Mouse (Mus musculus) T-helper 1 cell (primary cell): ENCODE measurements around the gene Catip.

Source experiments
- in situ Hi-C: fragments of 300-600 bp; cut with MboI, MseI; formaldehyde crosslinking; loops from one replicate; pipeline ENCODE4 v1.15.1; 2025; ENCODE audit warnings: high pct_unique_total_duplicates

Catip gene

DNA sequence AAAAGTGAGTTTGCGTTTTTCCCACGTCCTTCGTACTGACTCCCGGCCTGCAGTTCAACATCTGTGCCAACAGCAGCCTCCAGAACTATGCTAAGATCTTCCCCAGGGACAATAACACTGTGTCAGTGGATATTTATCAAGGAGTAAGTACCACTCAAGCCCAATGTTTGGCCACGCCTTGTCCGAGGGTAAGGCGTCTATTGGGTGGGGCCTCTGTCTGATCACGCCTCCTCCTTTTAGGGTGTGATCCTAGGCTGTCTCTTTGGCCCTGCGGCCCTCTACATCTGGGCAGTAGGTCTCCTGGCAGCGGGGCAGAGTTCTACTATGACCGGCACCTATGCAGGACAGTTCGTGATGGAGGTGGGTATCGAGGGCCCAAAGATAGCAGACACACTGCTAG is 21.5 kb downstream of the Catip start:
- in situ Hi-C loops, result loop anchor here (5.0 kb wide), 1 partner anchor 86 kb away; no protein-coding TSS in a partner anchor

DNA sequence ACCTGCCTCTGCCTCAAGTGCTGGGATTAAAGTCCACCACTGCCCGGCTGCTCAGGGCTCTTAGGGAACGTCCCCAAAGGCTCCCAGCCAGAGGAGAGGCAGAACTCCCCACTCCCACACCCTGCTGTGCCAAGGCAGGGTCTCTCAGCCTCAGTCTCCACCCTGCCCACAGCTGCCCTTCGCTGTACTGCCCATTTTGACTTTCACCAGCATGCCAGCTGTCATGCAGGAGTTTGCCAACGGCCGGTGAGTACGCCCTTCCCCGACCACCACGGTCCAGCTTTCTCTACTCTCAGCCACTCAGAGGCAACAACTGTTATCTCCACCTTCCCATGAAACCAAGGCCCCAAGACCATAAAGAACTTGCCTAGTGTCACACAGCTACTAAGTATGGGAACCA is 22.6 kb downstream of the Catip start:
- in situ Hi-C loops, result loop anchor here (5.0 kb wide), 1 partner anchor 87 kb away; no protein-coding TSS in a partner anchor

DNA sequence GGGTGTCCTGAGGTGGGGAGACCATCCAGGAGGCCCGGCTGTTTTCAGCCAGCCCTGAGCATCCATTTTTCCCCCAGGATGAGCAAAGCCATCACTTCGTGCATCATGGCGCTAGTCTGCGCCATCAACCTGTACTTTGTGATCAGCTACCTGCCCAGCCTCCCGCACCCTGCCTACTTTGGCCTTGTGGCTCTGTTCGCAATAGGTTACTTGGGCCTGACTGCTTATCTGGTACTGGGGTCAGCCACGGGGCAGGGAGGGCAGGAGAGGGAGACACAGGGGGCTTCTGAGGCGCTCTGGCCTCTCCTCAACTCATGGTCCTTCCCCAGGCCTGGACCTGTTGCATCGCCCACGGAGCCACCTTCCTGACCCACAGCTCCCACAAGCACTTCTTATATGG is 23.2 kb downstream of the Catip start:
- in situ Hi-C loops, result no loop called here

DNA sequence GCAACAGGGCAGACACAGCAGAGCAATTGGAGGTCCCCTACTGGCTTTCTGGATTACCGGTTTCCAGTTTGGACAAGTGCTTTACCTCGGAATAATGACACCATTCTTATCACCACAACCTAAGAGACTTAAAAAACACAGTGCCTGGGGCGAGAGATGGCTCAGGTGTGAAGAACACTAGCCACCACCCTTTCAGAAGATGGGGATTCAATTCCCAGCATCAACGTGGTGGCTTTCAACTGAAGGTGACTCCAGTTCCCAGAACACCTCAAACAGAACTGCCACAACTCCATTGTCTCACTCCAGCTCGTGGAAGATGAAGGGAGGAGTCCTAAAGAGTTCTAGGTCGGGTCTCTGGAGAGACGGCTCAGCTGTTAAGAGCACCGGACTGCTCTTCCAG is 23.6 kb downstream of the Catip start:
- in situ Hi-C loops, result no loop called here

DNA sequence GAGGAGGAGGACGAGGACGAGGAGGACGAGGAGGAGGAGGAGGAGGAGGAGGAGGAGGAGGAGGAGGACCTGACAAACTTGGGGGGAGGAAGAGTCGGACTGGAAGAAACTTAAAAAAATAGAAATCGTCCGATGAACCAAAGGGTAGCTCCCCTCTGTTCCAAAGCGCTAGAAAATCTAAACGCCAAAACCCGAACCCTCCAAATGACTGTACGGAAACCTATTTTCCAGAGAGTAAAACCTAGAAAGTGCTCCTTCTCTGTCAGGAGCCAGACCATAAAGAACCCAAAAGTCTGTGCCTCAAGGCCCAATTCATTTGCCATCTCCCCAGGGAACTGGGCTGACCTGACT is 24.4 kb downstream of the Catip start:
- in situ Hi-C loops, result no loop called here

DNA sequence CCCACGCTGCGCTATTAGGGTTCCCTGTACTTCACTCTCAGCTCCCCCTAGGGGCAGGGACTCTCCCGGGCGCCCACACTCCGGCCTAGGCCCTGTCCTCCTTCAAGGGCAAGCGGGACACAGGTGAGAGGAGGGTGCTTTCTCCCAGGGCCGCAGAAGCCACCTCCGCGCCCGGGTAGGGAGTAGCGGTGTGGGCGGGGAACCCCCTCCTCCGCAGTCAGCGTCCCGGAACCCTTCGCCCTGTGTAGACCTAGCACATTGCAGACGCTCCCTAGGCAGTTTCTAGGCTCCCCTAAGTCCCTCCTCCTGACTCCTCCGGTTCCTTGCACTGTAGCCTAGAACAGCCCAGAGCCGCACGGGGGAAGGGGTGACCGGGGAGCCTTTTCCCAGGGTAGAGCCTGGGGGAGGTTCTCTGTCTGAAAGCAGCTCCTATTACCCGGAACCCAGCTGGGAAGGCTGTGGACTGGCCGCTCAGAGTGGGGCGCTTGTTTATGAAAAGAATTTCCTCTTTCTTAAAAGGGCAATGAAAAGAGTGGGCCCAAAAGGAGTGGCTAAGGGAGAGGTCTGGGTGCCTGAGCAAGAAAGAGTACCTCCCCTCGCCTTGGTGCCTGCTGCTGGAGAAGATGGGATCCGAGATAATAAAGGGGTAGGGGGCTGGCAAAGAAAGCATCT is 24.9 kb downstream of the Catip start:
- in situ Hi-C loops, result no loop called here

DNA sequence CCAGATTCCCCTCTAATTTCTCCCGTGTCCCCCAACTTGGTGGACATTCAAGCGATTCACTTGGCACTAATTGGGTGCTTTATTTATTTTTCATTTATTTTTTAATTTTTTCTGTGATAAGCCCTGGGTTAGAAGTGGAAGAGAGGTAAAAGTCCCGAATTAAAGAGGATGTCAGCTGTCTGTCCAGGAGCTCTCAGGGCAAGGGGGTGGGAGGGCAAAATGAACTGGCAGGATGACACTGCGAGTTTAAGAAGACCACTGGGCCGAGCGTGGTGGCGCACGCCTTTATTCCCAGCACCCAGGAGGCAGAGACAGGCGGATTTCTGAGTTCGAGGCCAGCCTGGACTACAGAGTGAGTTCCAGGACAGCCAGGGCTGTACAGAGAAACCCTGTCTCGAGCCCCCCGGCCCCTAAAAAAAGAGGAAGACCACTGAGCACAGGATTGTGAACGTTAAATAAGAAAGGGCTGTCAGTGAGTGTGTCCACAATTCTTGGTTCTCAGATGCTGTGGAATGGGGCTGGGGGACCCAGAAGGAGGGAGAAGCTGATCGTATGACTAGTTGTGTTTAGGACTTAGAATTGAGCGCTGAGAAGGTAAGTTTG is 25.6 kb downstream of the Catip start:
- in situ Hi-C loops, result no loop called here

DNA sequence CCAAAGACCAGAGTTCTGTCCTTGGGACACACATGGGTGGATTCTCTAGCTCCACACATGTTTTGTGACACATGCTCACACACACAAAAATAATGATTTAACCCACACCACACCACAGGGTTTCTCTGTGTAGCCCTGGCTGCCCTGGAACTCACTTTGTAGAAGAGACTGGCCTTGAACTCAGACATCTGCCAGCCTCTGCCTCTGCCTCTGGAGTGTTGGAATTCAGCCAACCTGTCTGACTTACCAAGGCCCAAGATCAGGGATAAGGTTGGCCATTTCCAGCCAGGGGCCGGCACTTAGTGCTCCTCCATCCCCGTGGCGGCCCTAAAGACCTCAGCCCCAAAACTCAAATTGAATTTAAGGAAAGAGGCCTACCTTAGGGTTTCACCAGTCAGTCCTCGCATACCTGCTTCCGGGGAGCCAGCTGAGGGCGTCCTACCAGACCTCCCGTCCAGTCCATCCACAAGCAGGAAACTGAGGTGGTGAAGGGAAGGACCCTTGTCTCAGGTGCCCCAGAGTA is 26.6 kb downstream of the Catip start:
- in situ Hi-C loops, result no loop called here

DNA sequence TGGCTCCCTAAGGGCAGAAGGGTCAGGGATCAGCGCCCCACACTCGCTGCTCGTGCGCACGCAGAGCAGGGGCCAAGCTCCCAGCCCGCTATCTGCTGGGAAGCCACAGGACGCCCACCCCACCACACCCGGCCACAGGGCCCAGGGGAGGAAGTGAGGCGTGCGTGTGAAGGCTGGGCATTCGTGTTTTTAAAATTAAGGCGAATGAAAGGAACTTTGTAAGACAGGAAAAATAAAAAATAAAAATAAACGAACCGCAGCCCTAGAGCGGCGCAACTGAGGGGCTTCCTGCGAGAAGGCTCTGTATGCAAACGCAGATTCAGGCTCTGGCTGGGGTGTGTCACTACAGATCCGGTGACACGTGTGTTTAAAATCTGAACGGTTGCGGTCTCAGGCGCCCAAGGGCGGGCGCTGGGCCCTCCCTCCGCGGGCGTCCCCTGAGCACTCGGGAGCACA is 28.0 kb downstream of the Catip start:
- in situ Hi-C loops, result loop anchor here (10.0 kb wide), 1 partner anchor 735 kb away; the partner anchor contains the start of gene Nhej1

DNA sequence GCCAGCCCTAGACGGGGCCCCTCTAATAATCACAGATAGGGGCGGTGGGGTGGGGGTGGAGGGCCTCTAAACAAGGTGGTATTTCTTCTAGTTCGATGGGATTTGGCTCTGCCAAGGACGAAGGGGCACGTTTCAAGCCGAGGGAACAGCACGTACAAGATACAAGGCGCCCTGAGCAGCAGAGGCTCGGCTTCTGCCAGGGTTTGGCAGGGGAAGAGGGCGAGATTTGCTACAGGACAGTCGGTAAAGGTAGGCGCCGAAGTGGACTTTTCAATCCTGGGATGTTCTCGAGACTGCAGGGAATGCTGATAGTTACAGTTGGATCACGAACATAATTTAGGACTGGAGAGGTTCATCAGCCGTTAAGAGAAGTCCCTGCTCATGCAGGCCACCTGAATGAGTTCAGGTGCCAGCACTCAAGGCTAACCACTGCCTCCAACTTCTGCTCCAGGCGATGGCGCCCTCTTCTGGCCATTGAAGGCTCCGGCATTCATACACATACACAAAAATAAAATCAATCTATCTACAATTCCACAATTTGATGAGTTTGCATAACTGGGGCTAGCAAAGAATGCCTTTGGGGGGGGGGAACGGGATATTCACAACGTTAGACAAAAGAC is 28.5 kb downstream of the Catip start:
- in situ Hi-C loops, result loop anchor here (10.0 kb wide), 1 partner anchor 734 kb away; the partner anchor contains the start of gene Nhej1

DNA sequence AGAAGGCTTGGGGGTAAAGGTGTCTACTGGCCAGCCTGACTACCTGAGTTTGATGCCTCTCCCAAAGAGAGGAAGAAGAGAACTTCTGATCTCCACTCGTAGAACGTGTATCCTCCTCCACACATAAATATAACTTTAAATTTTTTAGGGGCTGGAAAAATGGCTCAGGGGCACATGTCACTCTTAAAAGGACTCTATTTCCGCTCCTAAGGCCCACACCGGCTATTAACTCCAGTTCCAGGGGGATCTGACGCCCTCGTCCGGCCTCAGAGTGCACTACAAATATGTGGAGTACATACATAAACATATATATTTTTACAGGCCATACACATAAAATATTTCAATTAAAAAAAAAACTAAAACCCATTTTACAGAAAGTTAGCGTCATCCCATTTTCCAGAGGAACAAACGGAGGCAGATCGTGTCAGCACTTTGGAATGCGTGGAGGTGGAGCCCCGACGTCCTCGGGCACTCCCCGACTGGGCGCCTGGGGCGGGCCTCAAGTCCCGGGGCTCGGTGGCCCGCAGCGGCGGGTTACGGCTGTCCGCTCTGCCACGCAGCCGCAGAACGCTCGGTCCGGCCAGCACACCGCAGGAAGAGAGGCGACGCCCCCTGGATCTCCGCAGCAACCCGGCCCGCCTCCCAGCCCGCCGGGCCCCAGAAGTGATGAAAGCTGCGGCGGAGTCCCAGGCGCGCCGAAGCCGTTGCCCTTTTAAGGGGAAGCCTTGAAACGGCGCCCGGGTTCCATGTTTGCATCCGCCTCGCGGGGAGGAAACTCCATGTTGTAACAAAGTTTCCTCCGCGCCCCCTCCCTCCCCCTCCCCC is 29.2 kb downstream of the Catip start, which contains the start of gene Ctdsp1:
Ctdsp1 (plus strand) TSS at position 586 of the 825 bp plus-strand sequence.
- in situ Hi-C loops, result loop anchor here (10.0 kb wide), 1 partner anchor 734 kb away; the partner anchor contains the start of gene Nhej1

DNA sequence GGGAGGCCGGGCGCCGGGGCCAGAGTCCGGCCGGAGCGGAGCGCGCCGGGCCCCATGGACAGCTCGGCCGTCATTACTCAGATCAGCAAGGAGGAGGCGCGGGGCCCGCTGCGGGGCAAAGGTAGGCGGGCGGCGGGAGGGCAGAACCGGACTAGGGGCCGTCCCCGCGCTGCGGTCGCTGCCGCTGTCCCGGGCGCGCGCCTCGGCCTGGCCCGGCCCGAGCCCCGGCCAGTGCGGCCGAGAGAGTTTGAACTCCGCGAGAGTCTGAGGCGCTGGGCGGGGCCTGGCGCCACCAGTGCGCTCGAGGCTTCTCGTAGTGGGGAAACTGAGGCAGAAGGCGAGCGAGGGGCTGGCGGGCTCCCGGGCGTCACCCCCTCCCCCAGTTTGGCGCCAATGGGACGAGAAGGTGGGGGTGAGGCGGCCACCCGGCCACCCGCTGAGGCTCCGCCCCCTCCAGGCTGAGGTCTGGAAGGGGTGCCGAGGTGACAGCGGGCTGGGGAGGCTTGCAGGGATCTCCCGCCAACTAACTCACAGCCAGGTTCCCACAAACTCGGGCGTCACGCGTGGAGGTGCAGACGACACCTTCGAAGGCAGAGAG is 30.0 kb downstream of the Catip start:
- in situ Hi-C loops, result loop anchor here (10.0 kb wide), 1 partner anchor 733 kb away; the partner anchor contains the start of gene Nhej1

DNA sequence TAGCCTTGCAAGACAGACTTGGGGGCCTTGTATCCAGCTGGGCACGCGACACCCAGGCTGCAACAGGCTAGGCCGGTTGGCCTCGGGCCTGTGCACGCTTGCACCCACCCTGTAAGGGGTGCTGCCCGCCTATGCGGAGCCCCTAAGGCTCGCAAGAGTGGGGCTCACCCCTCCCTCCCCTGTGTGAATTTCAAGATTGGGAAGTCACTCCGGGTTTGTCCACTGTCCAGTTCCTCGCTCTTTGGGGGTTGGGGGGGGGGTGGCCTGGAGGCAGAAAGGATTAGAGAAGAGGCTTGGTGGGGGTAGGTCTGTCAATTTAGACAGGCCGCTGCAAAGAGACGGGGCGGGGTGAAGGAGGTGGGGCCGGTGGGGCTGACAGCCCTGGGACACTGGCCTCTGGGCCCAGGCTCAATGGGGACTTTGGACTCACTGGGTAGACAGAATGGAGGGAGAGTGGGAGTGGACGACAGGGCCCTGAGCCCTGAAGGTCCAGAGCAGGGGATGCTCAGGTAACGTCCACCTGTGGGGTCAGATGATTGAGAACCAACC is 30.6 kb downstream of the Catip start:
- in situ Hi-C loops, result loop anchor here (10.0 kb wide), 1 partner anchor 732 kb away; the partner anchor contains the start of gene Nhej1

DNA sequence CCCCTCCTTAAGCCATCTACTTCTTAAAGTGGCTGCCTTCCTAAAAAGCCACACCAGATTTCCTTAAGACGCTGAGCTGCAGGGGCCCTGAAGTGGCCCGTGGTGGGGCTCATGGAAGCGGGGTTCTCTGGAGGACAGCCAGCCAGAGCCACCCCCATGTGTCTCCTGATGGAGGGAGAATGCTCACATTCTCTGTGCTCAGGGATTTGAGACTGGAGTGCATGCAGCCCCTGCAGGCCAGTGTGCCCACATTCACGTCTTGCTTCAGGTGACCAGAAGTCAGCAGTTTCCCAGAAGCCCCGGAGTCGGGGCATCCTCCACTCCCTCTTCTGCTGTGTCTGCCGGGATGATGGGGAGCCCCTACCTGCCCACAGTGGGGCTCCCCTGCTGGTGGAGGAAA is 31.1 kb downstream of the Catip start:
- in situ Hi-C loops, result loop anchor here (10.0 kb wide), 1 partner anchor 732 kb away; the partner anchor contains the start of gene Nhej1

DNA sequence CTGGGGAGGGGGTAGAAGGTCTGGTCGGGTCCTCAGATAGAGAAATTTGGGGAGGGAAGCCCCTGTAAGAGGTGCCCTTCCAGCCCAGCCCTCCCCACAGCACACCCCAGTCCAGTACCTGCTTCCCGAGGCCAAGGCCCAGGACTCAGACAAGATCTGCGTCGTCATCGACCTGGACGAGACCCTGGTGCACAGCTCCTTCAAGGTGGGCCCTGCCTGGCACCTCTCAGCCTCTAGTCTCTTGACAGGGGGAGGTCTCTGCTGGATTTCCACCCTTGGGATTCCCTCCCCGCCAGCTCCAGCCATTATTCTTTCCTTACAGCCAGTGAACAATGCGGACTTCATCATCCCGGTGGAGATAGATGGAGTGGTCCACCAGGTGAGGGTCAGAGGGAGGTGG is 31.8 kb downstream of the Catip start:
- in situ Hi-C loops, result loop anchor here (10.0 kb wide), 1 partner anchor 731 kb away; the partner anchor contains the start of gene Nhej1

DNA sequence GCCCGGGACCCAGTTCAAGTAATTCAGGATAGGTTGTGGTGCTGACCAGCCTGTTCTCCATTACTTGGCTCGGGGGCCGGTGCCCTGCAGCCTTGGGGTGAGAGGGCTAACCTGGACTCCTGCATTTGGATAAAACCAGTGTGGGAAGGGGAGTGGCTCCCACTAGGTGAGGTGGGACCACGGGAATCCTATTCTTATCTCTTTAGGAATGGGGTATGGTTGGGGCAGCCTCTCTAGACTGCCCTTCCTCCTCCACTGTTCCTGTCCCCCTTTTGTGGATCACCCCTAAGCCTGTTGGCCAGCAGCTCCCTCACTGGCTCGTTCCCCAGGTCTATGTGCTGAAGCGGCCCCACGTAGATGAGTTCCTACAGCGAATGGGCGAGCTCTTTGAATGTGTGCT is 32.4 kb downstream of the Catip start:
- in situ Hi-C loops, result loop anchor here (10.0 kb wide), 1 partner anchor 730 kb away; the partner anchor contains the start of gene Nhej1

DNA sequence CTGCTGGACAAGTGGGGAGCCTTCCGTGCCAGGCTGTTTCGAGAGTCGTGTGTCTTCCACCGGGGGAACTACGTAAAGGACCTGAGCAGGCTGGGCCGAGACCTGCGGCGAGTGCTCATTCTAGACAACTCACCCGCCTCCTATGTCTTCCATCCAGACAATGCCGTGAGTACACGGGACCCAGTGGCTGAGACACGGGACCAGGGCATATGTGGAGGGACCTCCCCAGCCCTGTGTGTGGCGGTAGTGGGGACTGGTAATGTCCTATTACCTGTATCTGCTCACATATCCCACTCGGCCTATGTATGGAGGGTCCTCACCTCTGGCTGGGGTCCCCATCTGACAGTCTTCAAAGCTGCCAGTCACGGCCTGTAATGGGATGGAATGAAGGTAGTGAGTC is 33.0 kb downstream of the Catip start:
- in situ Hi-C loops, result loop anchor here (5.0 to 10.0 kb wide), 2 partner anchors 52 to 730 kb away; partner anchors contain the start of gene Nhej1

DNA sequence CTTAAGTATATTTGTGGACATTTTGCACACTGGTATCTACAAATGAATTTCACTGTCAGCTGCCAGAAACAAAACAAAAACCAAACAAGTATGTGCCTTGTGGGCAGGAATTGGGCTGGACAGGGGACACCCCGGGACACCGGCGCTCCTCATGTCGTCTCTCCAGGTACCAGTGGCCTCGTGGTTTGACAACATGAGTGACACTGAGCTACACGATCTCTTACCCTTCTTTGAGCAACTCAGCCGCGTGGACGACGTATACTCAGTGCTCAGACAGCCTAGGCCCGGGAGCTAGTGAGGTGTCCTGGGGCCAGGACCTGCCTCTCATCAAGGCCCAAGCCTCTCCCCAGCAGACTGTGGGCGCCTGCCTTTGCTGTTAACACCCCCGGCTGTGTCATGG is 33.4 kb downstream of the Catip start:
- in situ Hi-C loops, result loop anchor here (5.0 to 10.0 kb wide), 2 partner anchors 52 to 730 kb away; partner anchors contain the start of gene Nhej1

DNA sequence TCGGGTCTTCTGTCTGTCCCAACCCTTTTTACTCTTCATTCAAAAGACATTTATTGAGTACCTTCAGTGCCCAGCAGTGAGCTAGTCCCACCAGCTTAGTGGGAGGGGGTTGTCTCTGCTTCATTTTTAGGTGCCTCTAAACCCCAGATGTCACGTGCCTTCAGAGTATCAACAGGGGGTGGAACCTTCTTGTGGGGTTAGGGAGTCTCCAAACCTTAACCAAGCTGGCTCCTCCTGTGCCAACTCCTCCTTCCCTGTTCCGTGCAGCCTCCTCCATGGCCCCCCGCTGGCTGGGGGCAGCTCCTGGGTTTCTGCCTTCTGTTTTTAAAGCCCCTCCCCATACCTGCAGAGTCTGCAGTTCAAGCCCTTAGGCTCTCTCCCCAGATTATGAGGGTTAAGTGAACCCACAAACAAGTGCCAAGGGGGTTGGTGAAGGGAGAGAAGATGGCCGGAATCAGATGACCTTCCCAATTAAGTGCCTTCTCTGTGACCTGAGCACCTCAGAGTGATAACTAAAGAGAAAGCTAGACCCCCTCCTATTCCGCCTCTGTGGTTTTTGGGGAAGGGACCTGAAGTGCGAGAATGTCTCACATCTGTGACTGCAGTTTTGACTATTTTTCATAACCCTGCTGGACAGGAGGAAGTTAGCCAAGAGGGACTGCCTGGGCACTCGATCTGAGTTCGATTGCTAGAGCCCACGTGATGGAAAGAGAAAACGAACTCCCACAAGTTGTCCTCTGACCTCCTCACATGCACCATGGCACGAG is 34.7 kb downstream of the Catip start:
- in situ Hi-C loops, result loop anchor here (5.0 to 10.0 kb wide), 2 partner anchors 51 to 728 kb away; partner anchors contain the start of gene Nhej1
